25 mouse cellular contexts compared by ENCODE assay signal in genomic region chr12:40429976-40430375, GRCm38 (mm10). TPM values are rescaled to one million over a fixed set of nuclear protein-coding genes. Genes with fewer than 3 reads are reported as not detected.
DNase-seq lines count a peak whose midpoint lies in the region; ATAC-seq and TF ChIP-seq lines count a peak whose summit lies in the region.
"Had no signal": no experiment of that assay in that cellular context is flagged by ENCODE, and none has a peak within 500 bp of the region (broad histone marks: within the 10 kb centered on the region; RNA-seq: fewer than 3 reads in every experiment).

No protein-coding gene starts in this region.

- H3K4me3 ChIP-seq in kidney, embryonic 15.5 days (replicated peaks) = no peak overlapping the region
- no peak overlapping the region for H3K4me3 ChIP-seq in stomach, embryonic 14.5 days (ENCODE audit: low read depth, low read length)
- H3K4me3 ChIP-seq in stomach, postnatal 0 days (ENCODE audit: low read depth, low read length) = no peak overlapping the region
- no peak overlapping the region for H3K4me3 ChIP-seq in midbrain, embryonic 13.5 days (replicated peaks)
- no peak overlapping the region for H3K4me3 ChIP-seq in intestine, postnatal 0 days (ENCODE audit: low read depth, low read length)
- H3K4me3 ChIP-seq: heart, adult 2 months; hindbrain, embryonic 13.5 days; limb, embryonic 15.5 days; midbrain, embryonic 12.5 days; neural tube, embryonic 12.5 days had no signal

- no peaks in the 10 kb centered on the region for H3K9me3 ChIP-seq in kidney, embryonic 15.5 days (replicated peaks)
- H3K9me3 ChIP-seq in stomach, embryonic 14.5 days (ENCODE audit: control insufficient read depth, low read depth, low read length) = no peaks in the 10 kb centered on the region
- H3K9me3 ChIP-seq in stomach, postnatal 0 days (ENCODE audit: control insufficient read depth, low read length) = no peaks in the 10 kb centered on the region
- H3K9me3 ChIP-seq in midbrain, embryonic 13.5 days = no peaks in the 10 kb centered on the region
- H3K9me3 ChIP-seq in intestine, postnatal 0 days (ENCODE audit: control insufficient read depth) = no peaks in the 10 kb centered on the region
- H3K9me3 ChIP-seq: hindbrain, embryonic 13.5 days; limb, embryonic 15.5 days; midbrain, embryonic 12.5 days; neural tube, embryonic 12.5 days had no signal

- no peaks in the 10 kb centered on the region for H3K36me3 ChIP-seq in kidney, embryonic 15.5 days
- no peaks in the 10 kb centered on the region for H3K36me3 ChIP-seq in stomach, embryonic 14.5 days (ENCODE audit: control insufficient read depth, insufficient read depth, low read length)
- no peaks in the 10 kb centered on the region for H3K36me3 ChIP-seq in stomach, postnatal 0 days (ENCODE audit: control insufficient read depth, insufficient read depth, low read length)
- H3K36me3 ChIP-seq in midbrain, embryonic 13.5 days = no peaks in the 10 kb centered on the region
- no peaks in the 10 kb centered on the region for H3K36me3 ChIP-seq in intestine, postnatal 0 days (ENCODE audit: control insufficient read depth, insufficient read depth)
- H3K36me3 ChIP-seq: hindbrain, embryonic 13.5 days; midbrain, embryonic 12.5 days; neural tube, embryonic 12.5 days had no signal

- H3K4me2 ChIP-seq in kidney, embryonic 15.5 days = no peak overlapping the region
- H3K4me2 ChIP-seq in stomach, embryonic 14.5 days (replicated peaks; ENCODE audit: low read depth, low read length) = no peak overlapping the region
- no peak overlapping the region for H3K4me2 ChIP-seq in stomach, postnatal 0 days (replicated peaks; ENCODE audit: low read depth)
- no peak overlapping the region for H3K4me2 ChIP-seq in midbrain, embryonic 13.5 days (replicated peaks)
- no peak overlapping the region for H3K4me2 ChIP-seq in intestine, postnatal 0 days (replicated peaks; ENCODE audit: low read depth)
- H3K4me2 ChIP-seq: hindbrain, embryonic 13.5 days; limb, embryonic 15.5 days; midbrain, embryonic 12.5 days; neural tube, embryonic 12.5 days had no signal

- peaks cover 20% of the 10 kb centered on the region for H3K4me1 ChIP-seq in kidney, embryonic 15.5 days
- peaks cover 11% of the 10 kb centered on the region; the same call in 1 of the 2 replicates for H3K4me1 ChIP-seq in stomach, embryonic 14.5 days (ENCODE audit: control insufficient read depth, insufficient read depth, low read length)
- H3K4me1 ChIP-seq in stomach, postnatal 0 days (replicated peaks; ENCODE audit: control insufficient read depth, insufficient read depth) = no peaks in the 10 kb centered on the region
- H3K4me1 ChIP-seq in midbrain, embryonic 13.5 days (replicated peaks) = peaks cover 10% of the 10 kb centered on the region
- no peaks in the 10 kb centered on the region for H3K4me1 ChIP-seq in intestine, postnatal 0 days (replicated peaks; ENCODE audit: control insufficient read depth, insufficient read depth, low read length)

- H3K27ac ChIP-seq in kidney, embryonic 15.5 days = peak overlapping the region; percentile 67
- H3K27ac ChIP-seq in stomach, embryonic 14.5 days (ENCODE audit: low read length) = no peak overlapping the region
- H3K27ac ChIP-seq in stomach, postnatal 0 days (replicated peaks) = no peak overlapping the region
- H3K27ac ChIP-seq in midbrain, embryonic 13.5 days = no peak overlapping the region
- no peak overlapping the region for H3K27ac ChIP-seq in intestine, postnatal 0 days (ENCODE audit: low read depth, low read length)
- H3K27ac ChIP-seq: heart, adult 2 months; hindbrain, embryonic 13.5 days; limb, embryonic 15.5 days; liver, embryonic 14.5 days; midbrain, embryonic 12.5 days; neural tube, embryonic 12.5 days had no signal

- no peak for TF ChIP-seq EP300 in stomach, postnatal 0 days (optimal IDR thresholded peaks at IDR 0.05)

- no peak for TF ChIP-seq CTCF in stomach, postnatal 0 days (IDR thresholded peaks at IDR 0.05; ENCODE audit: low read depth)
- TF ChIP-seq CTCF in intestine, postnatal 0 days (IDR thresholded peaks at IDR 0.05; ENCODE audit: low read depth) = no peak

- no peak for DNase-seq in kidney, postnatal 10 days
- no peak for DNase-seq in stomach, postnatal 0 days (ENCODE audit: low spot score)
- peak; percentile 50 for DNase-seq in embryo, embryonic 11 days
- DNase-seq in mesoderm, embryonic 11.5 days (ENCODE audit: low read depth, low spot score) = peak; percentile 66
- DNase-seq: adrenal gland, postnatal 36 days; cerebellum, adult 9-10 months; forebrain, postnatal 0 days; gastrocnemius, postnatal 14 days; heart, adult 2 months; kidney, adult 9 months; left cerebral cortex, postnatal 4 days; retina, postnatal 1 day; right cerebral cortex, postnatal 25 days; spleen, adult 18-20 months; thymus, postnatal 25 days had no signal

- 44% methylated on average over 3 of the region's 3 CpGs for WGBS in kidney, embryonic 15.5 days
- WGBS in stomach, embryonic 14.5 days = 26% methylated on average over 3 of the region's 3 CpGs
- 48% methylated on average over 3 of the region's 3 CpGs for whole genome bisulfite sequencing in stomach, postnatal 0 days
- WGBS in midbrain, embryonic 13.5 days = 79% methylated on average over 3 of the region's 3 CpGs
- 70% methylated on average over 3 of the region's 3 CpGs for WGBS in intestine, postnatal 0 days

- no peak overlapping the region for H3K9ac ChIP-seq in kidney, embryonic 15.5 days
- no peak overlapping the region for H3K9ac ChIP-seq in stomach, embryonic 14.5 days (replicated peaks; ENCODE audit: low read depth, low read length)
- H3K9ac ChIP-seq in stomach, postnatal 0 days (ENCODE audit: low read length) = no peak overlapping the region
- no peak overlapping the region for H3K9ac ChIP-seq in midbrain, embryonic 13.5 days (replicated peaks)
- H3K9ac ChIP-seq in intestine, postnatal 0 days (ENCODE audit: low read depth, low read length) = no peak overlapping the region
- H3K9ac ChIP-seq: forebrain, postnatal 0 days; hindbrain, embryonic 13.5 days; limb, embryonic 15.5 days; liver, embryonic 14.5 days; midbrain, embryonic 12.5 days; neural tube, embryonic 12.5 days had no signal

- peak; percentile 53; the same call in 1 of the 2 replicates for ATAC-seq in kidney, embryonic 15.5 days (replicated peaks; ENCODE audit: low FRiP score)
- ATAC-seq in stomach, embryonic 14.5 days (ENCODE audit: insufficient number of reproducible peaks, insufficient read depth, low FRiP score, low read depth) = peak; percentile 53; the same call in 1 of the 2 replicates
- no peak for ATAC-seq in stomach, postnatal 0 days (ENCODE audit: low FRiP score, low TSS enrichment)
- ATAC-seq in midbrain, embryonic 13.5 days = no peak
- no peak for ATAC-seq in intestine, postnatal 0 days
- ATAC-seq: lung, postnatal 0 days had no signal

- no peaks in the 10 kb centered on the region for H3K27me3 ChIP-seq in kidney, embryonic 15.5 days
- no peaks in the 10 kb centered on the region for H3K27me3 ChIP-seq in stomach, embryonic 14.5 days (ENCODE audit: control insufficient read depth, insufficient read depth, low read length)
- no peaks in the 10 kb centered on the region for H3K27me3 ChIP-seq in stomach, postnatal 0 days (ENCODE audit: control insufficient read depth, insufficient read depth, low read length)
- H3K27me3 ChIP-seq in midbrain, embryonic 13.5 days = no peaks in the 10 kb centered on the region
- no peaks in the 10 kb centered on the region for H3K27me3 ChIP-seq in intestine, postnatal 0 days (replicated peaks; ENCODE audit: control insufficient read depth, insufficient read depth, low read length)
- H3K27me3 ChIP-seq: hindbrain, embryonic 13.5 days; limb, embryonic 15.5 days; midbrain, embryonic 12.5 days; neural tube, embryonic 12.5 days had no signal

RNA-seq across cellular contexts. Expression of gene Zfp277, which starts 15.7 kb away (rescaled TPM):
- 38.6 and 40.7 TPM in 2 replicates for polyA plus RNA-seq in kidney, embryonic 15.5 days (2015; fragmentation: Nextera tagmentation; extraction: Ambion mirVana)
- polyA plus RNA-seq in stomach, embryonic 14.5 days (2014; fragmentation: Nextera tagmentation; extraction: Ambion mirVana) = 38.9 and 41.7 TPM in 2 replicates
- 21.3 and 21.7 TPM in 2 replicates for polyA plus RNA-seq in stomach, postnatal 0 days (2015; fragmentation: Nextera tagmentation; extraction: Ambion mirVana)
- polyA plus RNA-seq in midbrain, embryonic 13.5 days (2015; fragmentation: Nextera tagmentation; extraction: Ambion mirVana) = 26.9 and 28.9 TPM in 2 replicates
- polyA plus RNA-seq in intestine, postnatal 0 days (2015; fragmentation: Nextera tagmentation; extraction: Ambion mirVana) = 19.5 and 19.9 TPM in 2 replicates

RNA-seq across cellular contexts. Expression of gene Dock4, which starts 15.8 kb away (rescaled TPM):
- polyA plus RNA-seq in kidney, embryonic 15.5 days (2015; fragmentation: Nextera tagmentation; extraction: Ambion mirVana) = 15.3 and 17.0 TPM in 2 replicates
- 11.9 and 13.9 TPM in 2 replicates for polyA plus RNA-seq in stomach, embryonic 14.5 days (2014; fragmentation: Nextera tagmentation; extraction: Ambion mirVana)
- polyA plus RNA-seq in stomach, postnatal 0 days (2015; fragmentation: Nextera tagmentation; extraction: Ambion mirVana) = 3.1 and 3.3 TPM in 2 replicates
- 38.2 and 38.4 TPM in 2 replicates for polyA plus RNA-seq in midbrain, embryonic 13.5 days (2015; fragmentation: Nextera tagmentation; extraction: Ambion mirVana)
- 1.8 and 2.6 TPM in 2 replicates for polyA plus RNA-seq in intestine, postnatal 0 days (2015; fragmentation: Nextera tagmentation; extraction: Ambion mirVana)

Comparison
In these comparisons a context has a peak if more than half of its experiments do, and no peak if none do; other contexts are left out.
1. ATAC-seq: peak in kidney, embryonic 15.5 days (single experiment) and stomach, embryonic 14.5 days (single experiment); none in stomach, postnatal 0 days (single experiment), midbrain, embryonic 13.5 days (single experiment) and intestine, postnatal 0 days (single experiment).
2. DNase-seq: peak in embryo, embryonic 11 days (single experiment) and mesoderm, embryonic 11.5 days (single experiment); none in kidney, postnatal 10 days (single experiment) and stomach, postnatal 0 days (single experiment).